Mouse (Mus musculus): ENCODE data around the gene Car3.

DNA sequence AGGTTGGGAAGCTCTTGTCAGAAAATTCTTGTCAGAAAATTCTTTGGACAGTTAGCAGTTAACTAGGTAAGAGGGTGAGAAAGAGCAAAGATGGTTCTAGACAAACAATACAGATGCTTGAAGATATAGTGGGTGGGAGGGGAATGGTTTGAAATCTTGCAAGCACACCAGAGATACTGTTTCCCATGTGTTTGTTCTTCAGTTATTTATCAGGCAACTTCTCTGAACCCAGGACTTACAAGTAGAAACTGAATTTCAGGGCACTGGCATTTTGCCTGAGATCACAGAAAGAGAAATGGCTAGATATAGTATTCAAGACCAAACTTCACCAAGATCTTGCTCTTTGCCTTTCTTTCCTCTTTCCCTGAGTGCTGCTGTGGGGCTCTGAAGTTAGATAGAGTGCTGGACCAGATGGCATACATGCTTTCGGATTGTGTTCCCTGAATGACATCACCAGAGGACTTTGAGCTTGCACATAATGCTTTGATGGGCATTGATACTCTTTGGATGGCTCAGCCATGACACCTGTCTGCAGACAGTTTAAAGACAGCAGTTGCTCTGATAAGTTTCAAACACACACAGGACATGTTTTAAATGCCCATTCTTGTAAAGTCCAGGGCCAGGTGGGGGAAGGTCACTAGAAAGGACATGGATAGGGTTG, 43.3 kb upstream of the Car3 start:
- TF ChIP-seq POLR2AphosphoS2 (IDR thresholded peaks at IDR 0.05; ENCODE audit: low read length): no peak
- peak; percentile 49; the same call in 1 of the 2 replicates for TF ChIP-seq GATA1 (IDR thresholded peaks at IDR 0.05; ENCODE audit: low read depth, low read length)
- no peak for TF ChIP-seq POLR2A (IDR thresholded peaks at IDR 0.05; ENCODE audit: control insufficient read depth in 1 of 2, insufficient read depth in 1 of 2, low read depth in 1 of 2, low read length in 2 of 2, poor library complexity in 1 of 2)
- no peak for TF ChIP-seq CTCF (IDR thresholded peaks at IDR 0.05 in 2 of 3, conservative IDR thresholded peaks at IDR 0.05 in 1 of 3; ENCODE audit: control insufficient read depth in 1 of 3, insufficient read depth in 1 of 3, low read depth in 2 of 3, low read length in 3 of 3, poor library complexity in 1 of 3, severe bottlenecking in 1 of 3)
- peak; percentile 54 for TF ChIP-seq SIN3A (IDR thresholded peaks at IDR 0.05; ENCODE audit: low read length)
- TF ChIP-seq NRF1 (IDR thresholded peaks at IDR 0.05; ENCODE audit: insufficient read depth, low read depth, low read length, poor library complexity, severe bottlenecking): no peak
- TF ChIP-seq MEF2A (IDR thresholded peaks at IDR 0.05; ENCODE audit: extremely low read depth, insufficient replicate concordance, low read depth, low read length, poor library complexity, severe bottlenecking): no peak
- no peak for TF ChIP-seq RCOR1 (IDR thresholded peaks at IDR 0.05; ENCODE audit: low read depth, low read length)
- TF ChIP-seq MAX (IDR thresholded peaks at IDR 0.05; ENCODE audit: low read length): no peak
- TF ChIP-seq KAT2A (conservative IDR thresholded peaks at IDR 0.05; ENCODE audit: low read depth, low read length): no peak

Data from MEL (cell line).